Mouse (Mus musculus) ovary, adult 18-20 months (tissue): ENCODE measurements around the gene Pdxk.
A peak's percentile ranks its signal among the peaks of the same experiment; 100 is the strongest.
"Not testable (repeated sequence)": the region's sequence is repeated elsewhere in the genome, so short reads cannot be mapped to it uniquely, and the experiment has no call there.

ENCODE experiments used
- DNase-seq: peaks from one replicate; pipeline ENCODE4 v3.0.0; 2022; ENCODE audit warnings: low spot score, mixed read lengths

Gene Pdxk

DNA sequence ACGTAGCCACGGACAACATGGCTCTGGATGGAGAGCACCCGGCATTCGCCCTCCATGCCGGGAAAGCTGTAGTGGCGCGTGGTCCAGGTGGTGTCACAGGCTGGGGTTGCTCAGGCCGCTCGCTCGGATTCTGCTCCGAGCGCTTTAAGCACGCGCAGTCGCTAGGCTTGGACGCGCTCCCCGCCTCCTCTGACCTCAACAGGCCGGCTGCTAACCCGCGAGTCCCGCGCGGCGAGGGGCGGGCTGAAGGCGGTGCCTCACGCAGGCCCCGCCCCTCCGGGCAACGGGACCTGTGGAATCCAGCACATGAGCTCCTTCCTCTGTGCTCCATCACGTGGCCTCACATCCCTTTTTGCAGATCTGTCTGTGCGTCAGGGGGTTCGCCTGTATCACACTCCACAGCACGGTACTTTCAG, at the start of gene Pdxk:
TSS of gene Pdxk (minus strand) at position 184 of the 416 bp plus-strand sequence.
- peak; percentile 93 for DNase-seq

DNA sequence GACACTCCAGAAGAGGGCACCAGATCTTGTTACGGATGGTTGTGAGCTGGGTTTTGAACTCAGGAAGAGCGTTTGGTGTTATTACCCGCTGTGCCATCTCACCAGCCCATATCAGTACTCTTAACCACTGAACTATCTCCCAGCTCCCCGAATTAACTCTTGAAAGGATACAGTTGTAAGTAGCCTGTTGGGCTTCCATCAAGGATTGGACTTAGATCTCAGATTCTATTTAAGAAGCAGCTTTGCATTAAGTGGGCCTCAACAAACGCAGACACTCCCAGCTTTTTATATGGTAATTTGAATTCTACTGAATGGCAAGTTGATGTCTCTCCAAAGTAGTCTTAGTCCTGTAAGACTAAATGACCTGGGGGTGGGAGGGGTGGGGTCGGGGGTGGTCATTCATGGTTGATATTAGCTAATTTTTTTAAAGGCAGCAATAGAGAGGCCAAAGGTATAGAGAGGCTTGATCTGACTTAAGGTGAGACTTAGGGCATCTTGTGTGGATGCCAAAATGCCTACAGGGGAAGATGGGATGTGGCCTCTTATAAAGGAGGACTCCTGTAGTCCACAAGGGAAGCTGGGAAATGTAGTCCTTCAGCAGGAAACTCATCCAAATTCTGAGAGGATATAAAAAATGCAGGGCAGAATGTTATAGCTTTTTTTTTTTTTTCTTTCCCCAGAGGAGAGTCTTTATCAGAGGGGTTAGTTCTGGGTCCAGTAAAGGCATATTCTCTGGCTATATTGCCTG, 38.4 kb upstream of the Pdxk start:
- no peak for DNase-seq

DNA sequence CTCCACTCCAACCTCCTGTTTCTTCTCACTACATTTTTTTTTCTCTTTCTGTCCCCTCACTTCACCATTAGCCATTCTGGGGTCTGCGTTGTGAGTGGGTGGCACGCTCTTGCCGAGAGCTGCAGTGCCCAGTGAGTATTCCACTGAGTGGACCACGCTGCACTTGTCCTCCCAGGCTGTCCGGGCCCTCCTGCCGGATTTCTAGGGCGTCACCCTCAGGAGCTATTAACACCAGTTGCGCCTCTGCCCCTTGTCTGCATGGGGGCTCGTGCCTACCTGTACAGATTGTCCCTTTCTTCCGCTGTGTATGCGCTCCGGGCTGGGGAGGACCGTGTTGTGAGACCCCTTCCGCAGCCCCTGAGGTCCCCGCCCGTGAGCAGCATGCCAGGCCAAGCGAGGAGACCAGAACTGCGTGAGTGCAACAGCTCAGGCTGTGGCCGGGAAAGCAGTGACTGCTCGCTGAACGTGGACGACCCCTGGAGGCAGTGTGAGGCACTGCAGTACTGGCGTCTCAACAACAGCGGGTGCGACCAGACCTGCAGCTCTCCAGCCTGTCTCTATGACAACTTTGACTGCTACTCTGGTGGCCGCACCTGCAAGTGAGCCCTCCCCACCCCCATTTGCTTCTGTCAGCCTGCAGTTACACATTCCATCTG, 22.8 kb upstream of the Pdxk start:
- peak; percentile 48 for DNase-seq

DNA sequence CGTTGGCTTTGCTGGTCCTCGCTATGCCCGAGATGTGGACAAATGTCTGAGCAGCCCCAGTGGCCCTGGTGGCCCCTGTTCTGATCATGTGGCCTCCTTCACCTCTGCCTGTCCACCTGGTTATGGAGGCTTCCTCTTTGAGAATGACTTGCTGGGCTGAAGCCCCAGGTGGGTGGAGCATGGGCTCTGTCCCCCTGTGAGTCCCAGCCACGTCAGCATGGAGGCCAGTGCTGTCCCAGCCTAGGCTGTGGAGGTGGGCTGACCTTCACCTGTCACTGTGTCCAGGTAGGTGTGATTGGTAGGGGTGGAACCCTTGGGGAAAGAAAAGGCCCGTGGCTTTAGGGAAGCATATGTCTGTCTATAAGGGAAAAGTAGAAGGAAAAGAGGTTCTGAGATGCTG, 22.1 kb upstream of the Pdxk start:
- no peak for DNase-seq

DNA sequence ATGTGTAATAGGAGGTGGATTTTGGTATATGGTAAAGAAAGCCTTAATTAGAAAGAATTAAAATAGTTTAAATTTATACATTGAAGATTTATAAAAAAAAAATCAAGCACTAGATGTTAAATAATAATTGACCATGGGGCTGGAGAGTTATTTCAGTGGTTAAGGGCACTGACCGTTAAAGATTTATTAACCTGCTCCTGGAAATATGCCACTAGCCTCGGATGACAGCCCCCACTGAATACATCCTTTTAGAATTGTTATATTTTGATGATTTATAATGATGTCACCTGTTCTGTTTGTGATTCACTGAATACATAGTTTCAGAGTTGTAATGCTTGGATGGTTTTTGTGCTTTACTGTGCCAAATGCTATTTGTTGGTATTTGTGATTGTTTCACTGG, 20.6 kb upstream of the Pdxk start:
- not testable (repeated sequence) for DNase-seq

DNA sequence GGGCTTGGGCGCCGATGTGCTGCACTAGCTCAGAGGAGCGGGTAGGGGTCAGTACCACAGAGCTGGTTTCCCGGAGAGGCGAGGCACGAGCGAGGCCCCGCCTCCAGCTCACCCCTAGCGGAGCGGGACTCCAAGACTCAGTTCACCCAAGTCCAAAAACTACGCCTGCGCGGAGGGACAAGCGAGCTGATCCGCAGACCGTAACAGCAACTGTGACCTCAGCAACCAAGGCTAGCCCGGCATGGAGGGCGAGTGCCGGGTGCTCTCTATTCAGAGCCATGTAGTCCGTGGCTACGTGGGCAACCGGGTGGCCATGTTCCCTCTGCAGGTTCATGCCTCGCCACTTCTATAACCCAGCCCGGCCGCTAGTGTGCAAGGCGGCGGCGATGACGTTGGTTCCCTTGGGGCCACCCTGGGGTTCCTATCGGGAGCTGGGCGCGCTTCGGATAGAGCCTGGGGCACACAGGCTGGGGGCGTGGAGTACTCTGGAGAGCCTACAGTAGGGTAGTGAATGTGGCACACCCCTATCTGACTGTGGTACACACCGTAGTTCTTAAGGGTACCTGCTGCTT, 17.2 kb upstream of the Pdxk start:
- DNase-seq, result peak; percentile 41

DNA sequence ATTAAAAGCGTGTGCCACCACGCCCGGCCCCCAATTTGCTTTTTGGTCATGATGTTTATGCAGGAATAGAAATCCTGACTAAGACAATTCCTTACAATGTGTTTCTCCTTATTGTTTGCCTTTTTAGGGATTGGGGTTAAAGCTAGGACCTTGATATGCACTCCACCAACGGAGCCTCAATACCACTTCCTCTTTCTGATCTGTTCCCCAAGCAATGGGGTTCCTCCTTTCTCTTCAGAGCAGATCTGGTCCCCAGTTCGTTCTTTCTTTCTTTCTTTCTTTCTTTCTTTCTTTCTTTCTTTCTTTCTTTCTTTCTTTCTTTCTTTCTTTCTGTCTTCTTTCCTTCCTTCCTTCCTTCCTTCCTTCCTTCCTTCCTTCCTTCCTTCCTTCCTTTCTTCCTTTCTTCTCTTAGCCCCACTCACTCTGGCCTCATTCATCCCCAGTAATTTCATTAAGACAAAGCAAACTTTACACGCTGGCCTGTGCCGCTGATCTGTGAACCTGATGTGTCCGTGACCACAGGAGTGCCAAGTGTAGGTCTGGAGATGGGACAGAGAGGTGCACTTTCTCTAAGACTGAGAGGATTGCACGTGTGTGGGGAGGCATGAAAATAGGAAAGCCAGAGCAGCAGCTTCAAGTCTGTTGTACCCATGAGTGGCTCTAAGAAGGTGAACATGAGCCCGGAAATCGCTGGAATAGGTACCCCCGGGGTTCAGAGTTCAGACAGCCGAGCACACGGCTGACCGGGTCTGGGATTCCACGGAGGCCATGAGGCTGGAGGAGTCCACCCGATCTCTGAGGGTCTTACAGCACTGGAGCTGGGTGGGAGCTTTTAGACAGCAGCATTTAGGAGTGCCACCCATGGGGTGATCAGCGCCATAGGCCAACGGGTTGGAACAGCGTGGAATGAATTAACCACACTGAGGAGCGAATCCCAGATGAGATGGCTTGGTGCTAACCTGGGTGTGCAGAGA, 16.5 kb upstream of the Pdxk start:
- no peak for DNase-seq

DNA sequence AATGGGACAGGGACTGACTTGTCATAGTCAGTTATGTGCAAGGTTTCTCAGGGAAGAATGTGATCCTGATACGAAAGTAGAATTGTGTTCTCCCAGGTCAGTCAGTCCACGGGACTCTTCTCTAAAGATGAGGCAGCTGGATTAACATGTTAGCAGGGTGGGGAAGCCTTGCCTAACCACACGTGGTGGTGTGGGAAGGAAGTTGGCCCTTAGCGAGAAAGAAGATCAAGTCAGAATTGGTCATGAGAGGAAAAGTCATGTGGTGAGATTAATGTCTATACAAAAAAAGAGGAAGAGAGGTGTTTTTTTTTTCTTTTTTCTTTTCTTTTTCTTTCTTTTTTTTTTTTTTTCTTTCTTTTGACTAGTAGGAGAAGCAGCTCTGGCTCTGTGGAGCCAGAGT, 12.0 kb upstream of the Pdxk start:
- DNase-seq, result no peak

DNA sequence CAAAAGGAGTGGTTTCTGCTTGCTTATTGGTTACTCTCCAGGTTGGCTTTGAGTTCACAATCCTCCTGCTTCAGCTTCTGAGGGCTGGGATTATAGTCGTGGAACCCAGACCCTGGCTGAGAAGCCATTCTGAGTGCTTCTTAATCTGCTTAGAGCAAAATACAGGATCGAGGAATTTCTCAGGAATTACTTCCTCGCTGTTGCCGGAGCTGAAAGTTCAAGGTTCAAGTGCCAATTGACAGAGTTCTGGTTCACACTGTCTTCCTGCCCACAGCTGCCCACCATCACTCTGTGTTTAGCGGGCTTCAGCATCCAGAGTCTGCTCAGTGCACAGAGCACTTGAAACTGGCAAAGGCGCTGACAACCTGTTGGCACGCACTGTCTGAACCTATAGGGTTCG, 10.0 kb upstream of the Pdxk start:
- no peak for DNase-seq

DNA sequence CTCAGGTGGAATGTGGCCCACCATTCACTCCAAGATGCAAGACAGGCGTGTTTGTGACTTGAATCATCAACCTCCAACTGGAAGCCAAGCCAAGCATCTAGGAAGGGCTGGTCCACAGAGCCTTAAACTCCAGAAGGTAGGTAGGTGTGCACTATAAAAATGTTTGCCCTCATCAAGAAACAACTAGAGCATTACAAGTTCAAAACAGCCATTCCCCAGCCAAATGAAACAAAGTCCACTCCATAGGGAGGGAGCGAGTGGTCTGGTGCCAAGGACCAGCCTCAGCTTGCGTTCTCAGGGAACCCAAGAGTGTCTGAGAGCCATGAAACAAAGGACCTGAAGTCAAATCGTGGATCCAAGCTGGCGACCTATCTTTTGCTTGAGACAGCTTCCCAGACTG, 8.7 kb upstream of the Pdxk start:
- no peak for DNase-seq

DNA sequence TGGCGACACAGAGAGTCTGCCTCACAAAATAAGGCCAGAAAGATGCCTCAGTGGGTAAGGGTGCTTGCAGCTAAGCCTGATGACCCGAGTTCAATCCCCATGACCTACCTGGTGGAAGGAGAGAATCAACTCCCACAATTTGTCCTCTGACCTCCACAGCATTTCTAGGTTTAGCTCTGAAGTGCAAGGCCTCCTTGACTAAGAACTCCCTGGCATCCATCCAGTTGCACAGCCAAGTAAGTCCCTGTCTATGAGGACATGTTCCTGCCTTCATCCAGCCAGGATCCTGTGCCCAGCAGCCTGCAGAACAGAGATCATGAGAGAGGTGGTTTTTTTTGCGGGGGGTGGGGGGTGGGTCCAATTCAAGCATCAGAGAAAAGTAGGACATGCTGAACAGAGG, 7.3 kb upstream of the Pdxk start:
- DNase-seq, result no peak

DNA sequence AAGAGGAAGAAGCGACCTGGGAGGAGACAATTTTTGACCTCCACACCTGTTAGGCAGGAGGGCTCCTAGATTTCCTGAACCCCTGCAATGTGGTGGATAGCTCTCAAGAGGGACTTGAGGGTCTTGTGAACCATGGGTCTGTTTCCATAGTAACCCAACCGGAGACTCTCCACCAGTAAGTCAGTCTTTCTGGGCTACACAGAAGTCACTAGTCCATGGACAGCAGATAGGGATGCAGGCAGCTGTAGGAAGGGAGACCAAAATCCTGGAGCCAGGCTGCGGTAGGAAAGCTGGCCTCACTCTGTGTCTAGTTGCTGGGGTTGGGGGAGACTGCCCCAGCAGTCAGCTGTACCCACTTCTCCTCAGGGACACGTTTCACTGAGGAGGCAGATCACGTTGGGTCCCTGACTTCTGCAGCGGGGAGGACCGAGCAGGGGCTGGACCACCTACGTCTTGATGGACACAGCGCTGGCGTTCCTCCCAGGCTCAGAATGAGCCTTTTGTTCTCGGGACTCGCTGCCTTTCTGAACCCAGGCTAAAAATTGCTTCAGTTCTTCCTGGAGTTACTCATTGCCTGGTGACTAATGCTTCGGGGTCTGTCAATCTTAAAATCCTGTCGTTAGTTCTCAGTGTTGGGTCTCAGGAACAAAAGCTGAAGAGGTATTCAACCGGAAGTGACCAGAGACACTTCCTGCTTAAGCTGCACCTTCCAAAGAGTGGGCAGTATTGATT, 6.0 kb upstream of the Pdxk start:
- no peak for DNase-seq

DNA sequence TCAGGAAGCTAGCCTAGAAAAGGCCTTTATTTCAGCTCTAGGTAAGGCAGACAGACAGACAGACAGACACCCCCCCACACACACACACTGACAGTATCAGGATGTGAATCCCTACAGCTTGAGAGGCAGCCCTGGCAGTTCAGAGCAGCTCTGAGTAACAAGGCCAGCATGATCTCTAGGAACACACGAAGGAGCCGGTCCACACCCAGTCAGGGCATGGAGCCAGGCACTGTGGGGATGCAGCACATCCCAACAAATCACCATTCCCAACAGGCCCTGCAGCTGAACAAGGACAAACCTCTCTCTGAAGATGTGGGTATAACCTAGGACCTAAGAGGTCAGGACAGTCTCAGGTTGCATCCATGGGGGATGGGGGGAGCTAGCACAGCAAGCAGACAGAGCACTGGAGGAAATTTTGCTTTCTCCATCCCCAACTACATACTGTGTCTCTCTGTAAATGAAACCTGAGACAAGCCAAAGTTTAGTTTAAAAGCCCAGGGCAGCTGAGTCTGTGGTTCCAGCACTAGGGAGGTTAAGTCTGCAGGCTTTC, 3.1 kb upstream of the Pdxk start:
- no peak for DNase-seq

DNA sequence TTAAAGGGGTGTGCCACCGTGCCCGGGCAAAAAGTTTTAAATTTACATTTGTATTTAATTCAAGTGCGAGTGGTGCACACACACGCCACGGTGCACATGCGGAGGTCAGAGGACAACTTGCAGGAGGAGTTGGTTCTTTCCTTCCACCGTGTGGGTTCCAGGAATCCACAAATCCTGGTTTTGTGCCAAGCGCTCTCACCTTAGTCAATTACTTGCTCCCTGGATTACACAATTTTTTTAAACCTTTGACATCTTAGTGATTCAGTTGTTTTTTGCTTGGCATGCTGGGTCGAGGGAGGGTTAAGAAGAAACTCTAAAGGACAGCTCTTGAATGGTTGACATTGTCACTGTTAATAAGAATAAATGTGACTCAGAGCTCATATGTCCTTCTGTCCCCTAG, 1.9 kb upstream of the Pdxk start:
- DNase-seq, result no peak

DNA sequence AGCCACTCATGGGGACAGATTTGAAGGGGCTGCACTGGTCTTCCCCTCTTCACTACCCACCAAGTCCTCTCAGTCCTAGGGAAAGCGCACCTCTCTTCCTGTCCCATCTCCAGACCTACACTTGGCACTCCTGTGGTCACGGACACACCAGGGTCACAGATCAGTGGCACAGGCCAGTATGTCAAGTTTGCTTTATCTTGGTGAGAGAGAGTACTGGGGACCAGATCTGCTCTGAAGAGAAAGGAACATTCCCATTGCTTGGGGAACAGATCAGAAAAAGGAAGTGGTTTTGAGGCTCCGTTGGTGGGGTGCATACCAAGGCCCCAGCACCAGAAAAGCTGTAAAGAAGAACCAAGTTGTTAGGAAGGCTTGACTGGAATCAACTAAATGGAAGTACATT, 697 bp upstream of the Pdxk start:
- DNase-seq, result no peak

DNA sequence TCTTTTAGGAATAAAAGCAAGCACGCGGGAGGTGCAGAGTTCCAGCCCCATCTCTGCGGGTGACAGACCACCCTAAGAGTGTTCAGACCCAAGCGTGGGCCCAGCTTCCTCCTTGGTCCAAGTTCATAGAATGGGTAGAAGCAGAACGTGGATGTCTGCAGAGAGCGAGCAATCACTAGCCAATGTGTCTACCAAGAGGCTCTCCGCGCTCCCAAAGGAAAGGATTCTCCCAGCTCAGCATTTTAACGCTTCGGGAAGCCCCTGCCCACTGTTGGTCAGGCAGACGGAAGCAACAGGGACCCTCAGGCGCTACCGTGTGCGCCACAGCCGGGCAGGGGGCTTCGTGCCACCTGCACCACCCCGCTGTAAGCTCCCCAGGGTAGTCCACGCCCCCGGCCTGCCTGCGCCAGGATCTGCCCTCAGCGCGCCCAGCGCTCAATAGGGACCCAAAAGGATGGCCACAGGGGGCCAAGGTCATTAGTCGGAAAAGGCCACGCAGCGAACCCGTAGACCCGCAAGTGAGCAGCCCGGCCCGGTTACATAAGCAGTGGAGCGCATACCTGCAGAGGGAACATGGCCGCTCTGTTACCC, 479 bp downstream of the Pdxk start:
- no peak for DNase-seq

DNA sequence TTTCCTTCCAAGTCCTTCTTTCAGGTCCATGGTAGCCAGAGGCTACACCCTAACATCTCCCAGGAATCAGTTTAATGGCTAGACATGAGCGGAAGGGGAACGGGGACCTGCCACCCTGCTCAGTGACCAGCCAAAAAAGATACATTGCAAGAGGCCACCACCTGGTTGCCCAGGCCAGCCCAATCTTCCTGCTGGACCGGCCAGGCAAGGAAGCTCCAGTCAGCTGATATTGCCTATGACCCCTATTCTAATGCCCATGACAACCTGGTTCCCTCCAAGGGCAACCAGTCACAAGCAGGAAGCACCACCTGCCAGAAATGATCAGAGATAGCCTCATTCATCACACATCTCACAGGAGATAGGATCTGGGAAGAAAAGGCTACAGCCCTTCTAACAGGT, 1.0 kb downstream of the Pdxk start:
- no peak for DNase-seq

DNA sequence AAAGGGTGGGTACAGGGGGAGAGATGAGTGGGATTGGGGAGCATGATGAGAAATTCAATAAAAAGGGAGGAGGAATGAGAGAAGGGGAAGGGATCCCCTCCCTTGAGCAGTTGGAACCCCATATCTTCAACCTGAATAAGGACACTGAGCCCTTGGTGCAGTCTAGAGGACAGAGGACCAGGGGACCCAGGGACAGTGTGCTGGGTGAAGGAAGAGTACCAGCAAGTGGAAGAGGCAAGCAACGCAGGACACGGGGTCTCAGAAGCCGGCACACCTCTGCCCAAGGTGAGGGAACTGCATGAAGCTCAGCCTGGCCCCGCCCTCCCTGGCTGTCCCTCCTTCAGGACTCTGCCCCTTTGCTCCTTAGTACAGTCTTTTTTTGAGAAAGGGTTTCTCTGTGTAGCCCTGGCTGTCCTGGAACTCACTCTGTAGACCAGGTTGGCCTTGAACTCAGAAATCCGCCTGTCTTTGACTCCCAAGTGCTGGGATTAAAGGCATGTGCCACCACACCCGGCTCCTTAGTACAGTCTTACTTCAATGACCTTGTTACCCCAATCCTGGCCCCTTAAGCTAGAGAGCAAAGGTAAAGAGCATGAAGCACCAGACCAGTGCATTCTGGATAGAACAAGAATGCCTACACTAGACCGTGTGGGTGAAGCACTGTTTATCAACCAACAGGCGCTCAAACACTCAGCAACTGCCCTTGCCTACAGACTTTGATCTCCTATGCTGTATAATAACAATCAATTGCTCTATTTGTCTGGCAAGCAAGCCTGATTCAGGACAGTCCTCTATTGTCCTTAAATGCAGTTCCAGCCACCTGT, 1.6 kb downstream of the Pdxk start:
- DNase-seq, result no peak

DNA sequence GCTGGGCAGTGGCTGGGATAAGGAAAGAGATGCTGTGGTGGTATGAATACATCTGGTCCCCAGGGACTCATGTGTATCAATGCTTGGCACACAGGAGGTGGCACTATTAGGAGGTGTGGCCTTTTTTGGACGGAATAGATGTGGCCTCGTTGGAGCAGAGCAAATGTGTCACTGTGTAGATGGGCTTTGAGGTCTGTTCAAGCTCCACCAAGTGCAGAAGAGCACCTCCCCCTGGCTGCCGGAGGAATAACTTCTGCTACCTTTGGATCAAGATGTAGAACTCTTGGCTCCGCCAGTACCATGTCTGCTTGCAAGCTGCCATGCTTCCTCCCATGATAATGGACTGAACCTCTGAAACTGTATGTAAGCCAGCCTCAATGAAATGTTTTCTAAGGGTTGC, 3.0 kb downstream of the Pdxk start:
- no peak for DNase-seq

DNA sequence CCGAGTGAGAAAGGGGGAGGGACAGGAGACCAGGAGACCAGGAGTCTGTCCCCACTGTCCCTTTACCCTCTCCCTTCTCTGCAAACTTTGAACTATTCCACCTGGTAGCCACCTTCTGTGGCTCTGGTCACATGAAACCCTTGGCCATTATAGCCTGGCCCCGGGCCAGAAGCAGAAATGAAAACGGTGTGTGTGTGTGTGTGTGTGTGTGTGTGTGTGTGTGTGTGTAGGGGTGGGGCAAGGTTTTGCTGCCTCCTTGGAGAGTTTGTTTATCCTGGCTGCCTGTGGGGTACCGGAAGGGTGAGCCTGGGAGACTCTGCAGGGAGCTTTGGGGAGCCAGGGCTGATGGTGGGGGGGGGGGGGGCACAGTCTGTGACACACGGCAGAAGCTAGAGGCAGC, 4.3 kb downstream of the Pdxk start:
- DNase-seq, result no peak
